Mouse (Mus musculus): ENCODE data around the gene Hspb9.

Gene Hspb9

GRCm38 (mm10) chr11:100730477-100731205 is 17.0 kb downstream of the Hspb9 start:
- no peak for DNase-seq (ENCODE audit: low spot score in 2 of 2)

- no peak for DNase-seq (ENCODE audit: low spot score in 2 of 2)
These were observed 21.6 kb downstream of the Hspb9 start for GRCm38 (mm10) chr11:100735134-100735865.

- DNase-seq (ENCODE audit: low spot score in 2 of 2) = no peak
These were observed 22.5 kb downstream of the Hspb9 start for GRCm38 (mm10) chr11:100735954-100736745.

GRCm38 (mm10) chr11:100736746-100737080 is 23.1 kb downstream of the Hspb9 start:
- no peak for DNase-seq (ENCODE audit: low spot score in 2 of 2)

GRCm38 (mm10) chr11:100737105-100737733 is 23.6 kb downstream of the Hspb9 start:
- DNase-seq (ENCODE audit: low spot score in 2 of 2) = no peak

- peak; percentile 96 to 98 for DNase-seq (ENCODE audit: low spot score in 2 of 2)
These were observed 24.5 kb downstream of the Hspb9 start, which contains the start of gene Rab5c for GRCm38 (mm10) chr11:100738066-100738604. TSS of gene Rab5c (minus strand) at chr11:100738215.

GRCm38 (mm10) chr11:100738749-100739148 is 25.1 kb downstream of the Hspb9 start:
- DNase-seq (ENCODE audit: low spot score in 2 of 2) = no peak

- no peak for DNase-seq (ENCODE audit: low spot score in 2 of 2)
These were observed 27.7 kb downstream of the Hspb9 start for GRCm38 (mm10) chr11:100741348-100741747.

- DNase-seq (ENCODE audit: low spot score in 2 of 2) = peak in 1 of 2 experiments; percentile 67
These were observed 31.4 kb downstream of the Hspb9 start for GRCm38 (mm10) chr11:100745085-100745484.

GRCm38 (mm10) chr11:100746546-100746945 is 32.9 kb downstream of the Hspb9 start:
- no peak for DNase-seq (ENCODE audit: low spot score in 2 of 2)

- no peak for DNase-seq (ENCODE audit: low spot score in 2 of 2)
These were observed 33.5 kb downstream of the Hspb9 start for GRCm38 (mm10) chr11:100747114-100747513.

GRCm38 (mm10) chr11:100748620-100749019 is 35.0 kb downstream of the Hspb9 start:
- DNase-seq (ENCODE audit: low spot score in 2 of 2) = no peak

- DNase-seq (ENCODE audit: low spot score in 2 of 2) = no peak
These were observed 35.8 kb downstream of the Hspb9 start for GRCm38 (mm10) chr11:100749469-100749868.

GRCm38 (mm10) chr11:100750127-100750526 is 36.5 kb downstream of the Hspb9 start:
- no peak for DNase-seq (ENCODE audit: low spot score in 2 of 2)

- no peak for DNase-seq (ENCODE audit: low spot score in 2 of 2)
These were observed 38.6 kb downstream of the Hspb9 start for GRCm38 (mm10) chr11:100752294-100752693.

- DNase-seq (ENCODE audit: low spot score in 2 of 2) = no peak
These were observed 40.5 kb downstream of the Hspb9 start for GRCm38 (mm10) chr11:100754021-100754692.

GRCm38 (mm10) chr11:100754693-100755057 is 41.0 kb downstream of the Hspb9 start:
- DNase-seq (ENCODE audit: low spot score in 2 of 2) = no peak

- no peak for DNase-seq (ENCODE audit: low spot score in 2 of 2)
These were observed 42.8 kb downstream of the Hspb9 start for GRCm38 (mm10) chr11:100756476-100756875.

GRCm38 (mm10) chr11:100757566-100757965 is 43.9 kb downstream of the Hspb9 start:
- DNase-seq (ENCODE audit: low spot score in 2 of 2) = no peak

GRCm38 (mm10) chr11:100758707-100759610 is 45.3 kb downstream of the Hspb9 start:
- peak in 1 of 2 experiments; percentile 42 for DNase-seq (ENCODE audit: low spot score in 2 of 2)
